Mouse (Mus musculus): ENCODE measurements around the gene Mthfd1.

DNA sequence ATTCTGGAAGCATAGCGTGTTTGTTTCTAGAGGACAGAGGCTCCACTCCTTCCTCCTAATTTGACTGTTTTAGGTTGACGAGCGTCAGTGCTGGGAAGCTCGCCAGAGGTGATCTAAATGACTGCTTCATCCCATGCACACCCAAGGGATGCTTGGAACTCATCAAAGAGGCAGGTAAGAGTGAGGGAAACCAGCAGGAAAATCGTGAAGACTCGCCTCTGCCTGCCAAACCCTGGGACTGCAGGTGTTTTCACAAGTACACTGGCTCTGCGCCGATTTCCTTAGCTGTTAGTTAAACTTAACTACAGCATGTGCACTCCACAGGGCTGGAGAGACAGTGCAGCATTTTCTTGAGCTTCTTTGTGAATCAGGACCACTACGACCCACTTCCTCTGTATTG is 25.5 kb downstream of the Mthfd1 start:
- TF ChIP-seq ZMIZ1 (IDR thresholded peaks at IDR 0.05; ENCODE audit: low read depth, low read length) (no peak), CTCF (conservative IDR thresholded peaks at IDR 0.05 in 1 of 2, IDR thresholded peaks at IDR 0.05 in 1 of 2; ENCODE audit: low read depth in 2 of 2, low read length in 2 of 2) (no peak), MXI1 (IDR thresholded peaks at IDR 0.05; ENCODE audit: low read depth, low read length) (no peak), MEF2A (IDR thresholded peaks at IDR 0.05; ENCODE audit: borderline replicate concordance, low read depth, low read length) (no peak), MAX (IDR thresholded peaks at IDR 0.05; ENCODE audit: low read length) (no peak), POLR2A (IDR thresholded peaks at IDR 0.05; ENCODE audit: low read depth, low read length) (no peak), RAD21 (IDR thresholded peaks at IDR 0.05; ENCODE audit: low read depth, low read length) (no peak), TBP (conservative IDR thresholded peaks at IDR 0.05; ENCODE audit: low read depth, low read length) (no peak), USF2 (conservative IDR thresholded peaks at IDR 0.05; ENCODE audit: low read depth, low read length) (no peak), ZNF384 (IDR thresholded peaks at IDR 0.05; ENCODE audit: low read depth, low read length) (no peak), TCF12 (IDR thresholded peaks at IDR 0.05; ENCODE audit: low read depth, low read length) (no peak), JUN (IDR thresholded peaks at IDR 0.05; ENCODE audit: insufficient read depth, low read depth, low read length) (no peak), BHLHE40 (IDR thresholded peaks at IDR 0.05; ENCODE audit: low read depth, low read length) (no peak), MYC (IDR thresholded peaks at IDR 0.05; ENCODE audit: low read depth, low read length) (no peak)

All from CH12.LX (cell line).